Mouse (Mus musculus) embryonic fibroblast, embryonic 13.5 days (primary cell): ENCODE measurements around the gene Osm. TPM values are rescaled to one million over a fixed set of nuclear protein-coding genes. Genes with fewer than 3 reads are reported as not detected.

Experiments
- H3K27ac ChIP-seq: 2 replicates; pipeline ENCODE4 v1.5.1; 2012; ENCODE audit warnings: low read length, control low read depth, inconsistent platforms; ENCODE audit not compliant: insufficient read depth
- H3K4me1 ChIP-seq: 2 replicates; pipeline ENCODE4 v1.6.1; 2011; ENCODE audit warnings: low read length; ENCODE audit not compliant: control insufficient read depth, insufficient read depth
- H3K4me3 ChIP-seq: 2 replicates; pipeline ENCODE4 v1.5.1; 2011; ENCODE audit warnings: mild to moderate bottlenecking, control low read depth, low read length; ENCODE audit not compliant: insufficient read depth
- CTCF ChIP-seq: IDR thresholded peaks from 2 replicates; pipeline ENCODE4 v1.5.1; 2011; ENCODE audit warnings: mild to moderate bottlenecking, control low read depth, low read length, moderate library complexity, borderline replicate concordance; ENCODE audit not compliant: insufficient read depth
- POLR2A ChIP-seq: IDR thresholded peaks from 2 replicates; pipeline ENCODE4 v1.6.1; 2011; ENCODE audit warnings: low read depth, mild to moderate bottlenecking, control low read depth, low read length, moderate library complexity
- polyA plus RNA-seq: library from polyadenylated mRNA; stranded (reverse); fragments of >200 nt; gene quantifications from 2 replicates; pipeline ENCODE4 v1.2.4, GENCODE M21; 2011; ENCODE audit warnings: low read depth; ENCODE audit not compliant: missing spikeins, insufficient read length

Gene Osm
- polyA plus RNA-seq, 1 experiment, result not detected

DNA sequence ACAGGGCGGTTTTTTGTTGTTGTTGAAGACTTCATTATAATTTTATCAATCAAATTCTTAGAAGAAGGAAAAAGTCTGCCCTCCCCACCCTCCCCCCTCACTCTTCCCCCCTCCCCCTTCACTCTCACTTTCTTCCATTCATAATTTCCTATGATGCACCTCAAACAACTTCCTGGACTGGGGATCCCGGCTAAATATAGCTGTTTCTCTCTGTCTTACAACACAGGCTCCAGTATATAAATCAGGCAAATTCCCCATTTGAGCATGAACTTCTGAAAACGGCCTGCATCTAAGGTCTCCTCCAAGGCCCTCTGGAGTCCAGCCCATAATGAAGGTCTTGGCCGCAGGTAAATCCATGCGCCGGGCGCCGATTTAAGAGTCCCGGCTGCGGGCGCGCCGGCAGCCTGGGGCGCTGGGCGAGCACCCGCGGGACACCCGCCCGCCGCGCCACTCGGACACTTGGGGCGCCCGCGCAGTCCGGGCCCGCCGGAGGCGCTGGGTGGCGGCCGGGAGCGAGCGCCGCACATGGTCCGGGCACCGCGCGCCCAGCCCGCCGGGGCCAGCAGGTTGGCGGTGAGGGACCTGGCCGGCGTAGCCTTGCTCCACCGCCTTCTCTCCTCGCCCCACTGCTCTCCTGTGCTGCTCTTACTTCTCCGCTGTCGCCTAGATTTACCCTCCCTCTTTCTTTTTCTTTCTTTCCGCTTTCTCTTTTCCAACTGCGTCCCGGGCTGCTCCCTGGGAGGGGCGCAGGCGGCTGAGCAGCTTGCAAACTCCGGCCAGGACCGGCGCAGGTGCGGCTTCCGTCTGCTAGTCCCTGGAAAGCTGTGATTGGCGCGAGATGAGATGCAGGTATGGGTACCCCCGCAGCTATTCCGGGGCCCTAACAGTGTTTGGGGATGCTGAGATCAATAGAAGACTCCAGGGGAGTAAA, 30.3 kb downstream of the Osm start:
- H3K4me3 ChIP-seq, result peak overlapping the region; percentile 90
- peaks cover 17% of the 10 kb centered on the region for H3K4me1 ChIP-seq
- H3K27ac ChIP-seq, result peak overlapping the region; percentile 60
- no peak for TF ChIP-seq CTCF
- TF ChIP-seq POLR2A, result peak; percentile 49

- Histone ChIP-seq H3K27ac (peak overlapping the region; percentile 60), H3K4me1 (peaks cover 17% of the 10 kb centered on the region)
These were observed 31.0 kb downstream of the Osm start for GRCm38 (mm10) chr11:4267202-4267578.

GRCm38 (mm10) chr11:4268500-4268899, 32.3 kb downstream of the Osm start:
- Histone ChIP-seq H3K4me3 (no peak overlapping the region), H3K4me1 (peaks cover 15% of the 10 kb centered on the region), H3K27ac (no peak overlapping the region)
- TF ChIP-seq CTCF (no peak), POLR2A (no peak)

More at GRCm38 (mm10) chr11:4267202-4267578, 31.0 kb downstream of the Osm start:
- H3K4me3 ChIP-seq, result peak overlapping the region; percentile 90
- TF ChIP-seq CTCF (no peak), POLR2A (0 out of 2 replicates have a peak, but pooled peaks have one; percentile 6)

DNA sequence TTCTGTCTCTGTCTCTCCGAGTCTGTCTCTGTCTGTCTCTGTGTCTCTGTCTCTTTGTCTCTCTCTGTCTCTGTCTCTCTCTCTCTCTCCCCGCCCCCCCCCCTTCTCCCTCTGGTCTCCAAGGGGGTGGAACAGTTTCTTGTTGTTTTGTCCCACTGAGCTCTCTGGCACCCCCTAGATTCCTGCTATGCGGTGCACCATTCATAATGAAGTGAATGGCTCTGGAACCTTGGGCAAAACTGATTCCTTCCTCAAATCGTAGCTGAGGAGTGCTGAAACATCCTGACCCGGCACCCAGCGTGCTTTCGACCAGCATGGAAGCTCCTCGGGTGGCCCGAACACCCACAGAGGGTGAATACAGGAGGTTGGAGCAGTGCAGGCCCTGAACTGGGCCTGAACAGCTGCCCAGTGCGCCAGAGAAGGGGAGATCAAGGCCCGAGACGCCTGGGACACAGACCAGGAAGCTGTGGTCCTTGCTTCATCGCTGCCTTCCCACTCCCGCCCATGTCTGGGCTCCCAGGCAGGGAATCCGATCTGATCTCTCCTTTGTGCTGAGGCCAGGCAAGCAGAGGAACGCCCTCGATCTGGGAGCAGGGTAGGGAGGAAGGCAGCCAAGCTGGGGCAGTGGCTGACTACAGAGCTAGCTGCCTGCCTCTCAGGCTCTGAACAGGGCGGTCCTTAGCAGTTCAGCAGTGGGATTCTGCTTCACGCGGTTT, 34.7 kb downstream of the Osm start:
- Histone ChIP-seq H3K27ac (peak overlapping the region; percentile 46), H3K4me1 (peaks cover 8% of the 10 kb centered on the region), H3K4me3 (no peak overlapping the region)
- peak; percentile 56 for TF ChIP-seq POLR2A
- TF ChIP-seq CTCF, result no peak

- Histone ChIP-seq H3K4me3 (no peak overlapping the region), H3K27ac (peak overlapping the region; percentile 46), H3K4me1 (peaks cover 8% of the 10 kb centered on the region)
- TF ChIP-seq CTCF (no peak), POLR2A (0 out of 2 replicates have a peak, but pooled peaks have one; percentile 1)
These were observed 35.3 kb downstream of the Osm start for GRCm38 (mm10) chr11:4271544-4271943.

DNA sequence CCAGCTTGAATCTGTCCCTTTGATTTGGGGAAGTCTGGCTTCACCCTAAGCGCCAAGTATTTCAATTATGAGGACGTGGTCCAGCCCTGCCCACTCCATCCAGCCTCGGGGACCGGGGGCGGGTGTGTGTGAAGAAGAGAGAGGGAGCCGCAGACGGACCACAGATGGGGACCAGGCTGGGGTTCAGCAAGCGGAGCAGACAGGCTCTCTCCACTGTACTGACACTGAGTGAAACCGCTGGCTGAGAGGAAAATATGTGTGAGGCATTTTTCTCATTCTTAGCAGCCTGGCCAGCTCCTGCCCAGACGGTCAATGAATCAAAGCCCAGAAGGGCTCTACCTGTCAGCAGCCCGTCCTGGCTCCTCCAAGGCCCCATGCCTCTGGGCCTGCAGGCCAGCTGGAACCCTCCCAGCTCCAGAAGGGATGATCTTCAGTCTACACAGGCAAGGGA, 40.2 kb downstream of the Osm start:
- TF ChIP-seq CTCF, result no peak

GRCm38 (mm10) chr11:4279909-4280308, 43.7 kb downstream of the Osm start:
- Histone ChIP-seq H3K4me3 (no peak overlapping the region), H3K27ac (no peak overlapping the region), H3K4me1 (peaks cover 5% of the 10 kb centered on the region; the same call in 1 of the 2 replicates)
- no peak for TF ChIP-seq CTCF
- no peak for TF ChIP-seq POLR2A

More for the DNA sequence above, 40.2 kb downstream of the Osm start:
- H3K4me1 ChIP-seq, result peaks cover 5% of the 10 kb centered on the region; the same call in 1 of the 2 replicates
- H3K4me3 ChIP-seq, result no peak overlapping the region
- peak overlapping the region; percentile 79 for H3K27ac ChIP-seq

- Histone ChIP-seq H3K4me1 (0 out of 2 replicates have a peak, but pooled peaks cover 2% of the 10 kb centered on the region), H3K4me3 (no peak overlapping the region), H3K27ac (no peak overlapping the region)
- TF ChIP-seq POLR2A, result no peak
- no peak for TF ChIP-seq CTCF
These were observed 45.6 kb downstream of the Osm start for GRCm38 (mm10) chr11:4281852-4282251.

GRCm38 (mm10) chr11:4283627-4284026, 47.4 kb downstream of the Osm start:
- Histone ChIP-seq H3K4me3 (no peak overlapping the region), H3K27ac (no peak overlapping the region), H3K4me1 (no peaks in the 10 kb centered on the region)
- TF ChIP-seq CTCF, result no peak
- no peak for TF ChIP-seq POLR2A

GRCm38 (mm10) chr11:4289280-4289679, 53.1 kb downstream of the Osm start:
- no peaks in the 10 kb centered on the region for H3K4me1 ChIP-seq
- no peak for TF ChIP-seq POLR2A
- no peak for TF ChIP-seq CTCF
- no peak overlapping the region for H3K27ac ChIP-seq
- no peak overlapping the region for H3K4me3 ChIP-seq

Other genes starting within 250 kb of the Osm start
- not detected in 2 replicates for gene Sec14l4, start 205.0 kb upstream of the Osm start, polyA plus RNA-seq
- gene Sec14l3, start 171.6 kb upstream of the Osm start, polyA plus RNA-seq, result not detected in 2 replicates
- gene Mtfp1, start 141.0 kb upstream of the Osm start, polyA plus RNA-seq, result 0.49 and 1.6 TPM in 2 replicates
- 1.8 and 2.5 TPM in 2 replicates for gene Sec14l2, start 113.0 kb upstream of the Osm start, polyA plus RNA-seq
- gene Rnf215, start 101.2 kb upstream of the Osm start, polyA plus RNA-seq, result 16.4 and 19.6 TPM in 2 replicates
- gene Ccdc157, start 76.1 kb upstream of the Osm start, polyA plus RNA-seq, result 9.2 and 9.4 TPM in 2 replicates
- gene Sf3a1, start 76.1 kb upstream of the Osm start, polyA plus RNA-seq, result 42.5 and 46.8 TPM in 2 replicates
- gene Tbc1d10a, start 49.6 kb upstream of the Osm start, polyA plus RNA-seq, result 18.3 and 20.7 TPM in 2 replicates
- gene Castor1, start 18.2 kb upstream of the Osm start, polyA plus RNA-seq, result 13.9 and 19.1 TPM in 2 replicates
- 17.0 and 20.3 TPM in 2 replicates for gene Lif, start 21.1 kb downstream of the Osm start, polyA plus RNA-seq
- gene Hormad2, start 204.7 kb downstream of the Osm start, polyA plus RNA-seq, result not detected in 2 replicates